Mouse (Mus musculus) heart, adult 18-20 months (tissue): ENCODE measurements around the gene March8. TPM values are rescaled to one million over a fixed set of nuclear protein-coding genes. Genes with fewer than 3 reads are reported as not detected.

ENCODE experiments used
- total RNA-seq, 2 experiments: library from RNA; stranded (reverse); gene quantifications; 2 replicates each; pipeline ENCODE4 v1.2.3; 2021

The March8 gene
- total RNA-seq, 2 experiments from 2014 or later, result 43.5 to 44.2 TPM

Other genes with a start within 250 kb of the March8 start
- gene Tmcc1, start 144.5 kb upstream of the March8 start, total RNA-seq, result 10 to 100 TPM; 32.7 to 35.9 TPM
- gene Washc2, start 130.0 kb upstream of the March8 start, total RNA-seq, result 10 to 100 TPM; 19.7 to 24.5 TPM
- 1 to 10 TPM; 2.2 to 3.4 TPM for gene Zfand4, start 73.8 kb upstream of the March8 start, total RNA-seq
- 10 to 100 TPM; 11.8 to 13.9 TPM for gene Alox5, start 123.2 kb downstream of the March8 start, total RNA-seq
- gene Olfr211, start 151.1 kb downstream of the March8 start, total RNA-seq, result not detected
- gene Olfr212, start 168.5 kb downstream of the March8 start, total RNA-seq, result under 1 TPM in 1 of 2 experiments, not detected in 1; 0.10 TPM
- not detected for gene Olfr213, start 200.4 kb downstream of the March8 start, total RNA-seq
- 1 to 10 TPM; 1.0 to 1.6 TPM for gene Gm5580, start 213.1 kb downstream of the March8 start, total RNA-seq
- gene Olfr214, start 216.2 kb downstream of the March8 start, total RNA-seq, result not detected
- gene Olfr215, start 246.2 kb downstream of the March8 start, total RNA-seq, result not detected